Mouse (Mus musculus): ENCODE data around the gene Sars.

The Sars gene

DNA sequence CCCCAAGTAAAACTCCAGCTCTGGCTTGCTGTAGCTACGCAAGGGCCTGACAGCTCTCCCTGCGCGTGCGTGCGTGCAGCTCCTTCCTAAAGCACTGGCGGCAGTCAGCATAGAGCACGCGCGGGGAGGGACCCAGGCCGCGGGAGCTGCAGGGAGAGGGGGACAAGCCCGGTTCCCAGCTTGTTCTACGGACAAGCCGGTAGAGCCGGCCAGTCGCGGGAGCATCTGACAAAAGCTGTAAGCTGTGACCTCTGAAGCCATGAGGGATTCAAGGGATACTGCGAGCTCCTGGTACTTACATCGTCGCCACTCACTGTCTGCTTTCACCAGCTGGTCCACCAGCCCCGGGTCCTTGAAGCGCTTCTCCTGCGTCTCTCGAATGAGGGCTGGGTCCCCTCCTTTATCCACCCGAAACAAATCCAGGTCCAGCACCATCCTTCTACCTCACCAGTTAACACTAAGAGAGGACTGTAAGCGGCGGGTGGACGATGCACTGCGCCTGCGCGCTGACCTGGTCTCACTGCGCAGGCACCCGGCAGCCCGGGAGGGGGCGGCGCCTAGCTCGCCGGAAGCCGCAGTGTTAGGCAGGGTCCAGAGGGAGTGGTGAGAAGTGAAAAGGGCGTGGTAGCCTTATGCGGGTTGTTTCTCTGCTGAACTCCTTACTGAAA lies at the start of gene Sars:
Gene Sars, minus strand, starts transcription at position 512 of the 668 bp plus-strand sequence.
- peak; percentile 84 for DNase-seq (ENCODE audit: extremely low read depth, low read depth)

- no peak for DNase-seq (ENCODE audit: extremely low read depth, low read depth)
These were observed 45.0 kb upstream of the Sars start for GRCm38 (mm10) chr3:108489968-108490367.

DNA sequence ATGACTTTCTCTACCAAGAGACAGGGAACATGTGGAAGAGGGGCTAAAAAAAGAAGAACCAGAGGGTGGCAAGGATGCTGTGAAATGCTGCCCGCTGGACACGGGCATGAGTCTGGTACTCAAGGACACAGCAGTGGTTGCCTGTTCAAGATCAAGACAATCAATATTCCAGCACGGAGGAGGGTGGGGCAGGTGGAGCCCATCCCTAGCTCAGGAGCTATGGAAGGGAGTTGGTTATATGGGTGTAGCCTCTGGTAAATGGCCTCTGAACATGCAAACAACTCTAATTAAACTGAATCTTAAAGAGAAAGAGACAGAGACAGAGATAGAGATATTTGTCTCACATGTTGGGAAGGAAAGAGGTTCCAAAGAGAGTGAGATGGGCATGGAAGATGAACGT lies 39.7 kb upstream of the Sars start:
- no peak for DNase-seq (ENCODE audit: extremely low read depth, low read depth)

GRCm38 (mm10) chr3:108478800-108479199 lies 33.8 kb upstream of the Sars start:
- DNase-seq (ENCODE audit: extremely low read depth, low read depth) = no peak

DNA sequence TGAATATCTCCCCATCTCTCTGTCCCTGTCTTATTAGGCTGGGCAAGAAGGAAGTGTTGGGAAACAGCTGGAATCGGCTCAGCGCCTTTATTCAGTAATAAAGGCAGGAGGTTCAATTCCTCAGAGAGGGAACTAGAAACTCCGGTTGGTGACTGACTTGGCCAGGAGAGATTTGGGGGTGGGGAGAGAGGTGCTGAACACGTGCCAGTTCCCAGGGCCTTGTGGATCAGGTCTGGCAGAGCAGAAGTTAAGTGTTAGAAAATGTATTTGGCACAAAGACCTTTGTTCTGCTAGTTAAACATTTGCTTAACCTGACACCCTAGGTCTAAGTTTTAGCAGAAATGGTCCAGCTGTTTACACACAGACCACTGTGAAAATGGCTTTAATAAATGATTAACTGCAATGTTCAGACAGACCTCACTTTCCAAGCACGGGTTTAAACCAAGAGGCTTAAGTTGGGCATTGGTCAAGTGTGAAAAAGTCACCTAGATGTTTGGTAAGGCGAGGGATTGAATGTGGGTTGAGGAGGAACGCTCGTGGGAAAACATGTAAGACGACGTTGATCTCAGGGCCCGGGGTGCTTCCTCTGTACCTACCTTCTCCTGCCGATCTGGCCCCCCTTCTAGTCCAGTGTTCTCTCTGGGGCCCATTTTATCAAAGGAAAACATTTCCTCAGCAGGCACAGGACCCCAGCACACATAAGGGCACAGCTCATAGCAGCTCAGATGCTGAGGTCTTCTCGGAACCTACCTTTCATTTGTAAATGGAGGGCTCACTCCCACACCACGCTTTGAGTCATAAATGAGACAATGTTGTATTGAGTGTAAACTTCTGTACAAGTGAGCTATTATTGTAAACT lies 32.0 kb upstream of the Sars start:
- no peak for DNase-seq (ENCODE audit: extremely low read depth, low read depth)

GRCm38 (mm10) chr3:108475496-108475895 lies 30.5 kb upstream of the Sars start:
- DNase-seq (ENCODE audit: extremely low read depth, low read depth) = no peak

- no peak for DNase-seq (ENCODE audit: extremely low read depth, low read depth)
These were observed 30.0 kb upstream of the Sars start for GRCm38 (mm10) chr3:108474969-108475368.

GRCm38 (mm10) chr3:108467760-108468159 lies 22.8 kb upstream of the Sars start:
- DNase-seq (ENCODE audit: extremely low read depth, low read depth) = no peak

DNA sequence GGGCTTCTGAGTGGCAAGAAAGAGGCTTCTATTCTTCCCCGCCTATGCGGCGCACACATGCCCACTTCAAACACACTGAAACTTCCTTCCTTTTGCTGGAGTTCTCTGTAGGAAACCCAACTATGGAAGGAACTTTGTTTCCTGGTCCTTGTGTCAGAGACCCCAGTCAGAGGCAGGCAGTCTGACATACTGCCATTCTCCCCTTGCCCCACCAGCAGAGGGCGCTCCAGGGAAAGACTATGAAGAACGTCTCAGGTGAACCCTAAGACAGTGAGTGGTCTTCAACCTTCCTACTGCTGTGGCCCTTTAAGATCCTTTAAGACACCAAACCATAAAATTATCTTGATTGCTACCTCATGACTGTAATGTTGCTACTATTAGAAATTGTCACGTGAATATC lies 21.4 kb upstream of the Sars start:
- DNase-seq (ENCODE audit: extremely low read depth, low read depth) = no peak

DNA sequence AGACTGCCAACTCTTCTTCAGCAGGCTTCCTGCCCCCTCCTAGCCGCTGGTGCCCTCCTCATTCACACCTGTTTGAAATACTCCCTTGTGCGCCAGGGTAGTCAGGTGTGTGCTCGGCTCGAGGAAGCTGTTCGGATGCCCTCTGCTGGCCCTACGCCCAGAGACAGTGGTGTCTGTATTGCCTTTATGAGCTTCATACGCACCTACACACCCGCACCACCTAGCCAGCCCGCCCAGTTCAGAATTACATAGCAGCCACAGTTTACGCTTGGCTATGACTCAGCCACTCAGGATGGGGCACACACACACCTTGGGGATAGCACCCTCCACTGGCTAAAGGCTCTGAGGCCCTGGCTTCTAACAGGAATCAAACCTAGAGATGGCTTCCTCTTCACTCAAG lies 13.9 kb upstream of the Sars start:
- DNase-seq (ENCODE audit: extremely low read depth, low read depth) = no peak

DNA sequence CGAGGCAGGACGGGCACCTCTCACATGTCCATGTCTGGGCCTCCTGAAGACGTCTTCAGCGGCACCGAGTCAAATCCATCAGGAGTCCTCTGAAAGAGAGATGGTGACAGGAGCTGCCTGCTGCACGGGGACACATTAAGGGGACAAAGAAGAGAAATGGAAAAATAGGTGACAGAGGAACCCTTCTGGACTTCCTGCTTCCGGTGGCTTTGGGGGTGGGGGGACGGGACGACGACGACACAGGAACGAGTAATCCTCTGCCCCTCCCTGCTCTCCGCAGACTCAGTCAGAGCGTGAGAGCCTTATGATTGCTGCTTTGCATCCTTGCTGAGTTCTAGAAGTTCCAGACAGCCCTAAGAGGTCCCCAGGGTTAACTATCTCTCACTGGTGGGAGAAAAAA lies 13.4 kb upstream of the Sars start:
- no peak for DNase-seq (ENCODE audit: extremely low read depth, low read depth)

GRCm38 (mm10) chr3:108454172-108454571 lies 9.2 kb upstream of the Sars start:
- DNase-seq (ENCODE audit: extremely low read depth, low read depth) = no peak

GRCm38 (mm10) chr3:108451969-108452368 lies 7.0 kb upstream of the Sars start:
- no peak for DNase-seq (ENCODE audit: extremely low read depth, low read depth)

GRCm38 (mm10) chr3:108445366-108445705 lies 327 bp upstream of the Sars start:
- no peak for DNase-seq (ENCODE audit: extremely low read depth, low read depth)

GRCm38 (mm10) chr3:108444029-108444428 lies 980 bp downstream of the Sars start:
- peak; percentile 85 for DNase-seq (ENCODE audit: extremely low read depth, low read depth)

GRCm38 (mm10) chr3:108436380-108436714 lies 8.7 kb downstream of the Sars start:
- no peak for DNase-seq (ENCODE audit: extremely low read depth, low read depth)

DNA sequence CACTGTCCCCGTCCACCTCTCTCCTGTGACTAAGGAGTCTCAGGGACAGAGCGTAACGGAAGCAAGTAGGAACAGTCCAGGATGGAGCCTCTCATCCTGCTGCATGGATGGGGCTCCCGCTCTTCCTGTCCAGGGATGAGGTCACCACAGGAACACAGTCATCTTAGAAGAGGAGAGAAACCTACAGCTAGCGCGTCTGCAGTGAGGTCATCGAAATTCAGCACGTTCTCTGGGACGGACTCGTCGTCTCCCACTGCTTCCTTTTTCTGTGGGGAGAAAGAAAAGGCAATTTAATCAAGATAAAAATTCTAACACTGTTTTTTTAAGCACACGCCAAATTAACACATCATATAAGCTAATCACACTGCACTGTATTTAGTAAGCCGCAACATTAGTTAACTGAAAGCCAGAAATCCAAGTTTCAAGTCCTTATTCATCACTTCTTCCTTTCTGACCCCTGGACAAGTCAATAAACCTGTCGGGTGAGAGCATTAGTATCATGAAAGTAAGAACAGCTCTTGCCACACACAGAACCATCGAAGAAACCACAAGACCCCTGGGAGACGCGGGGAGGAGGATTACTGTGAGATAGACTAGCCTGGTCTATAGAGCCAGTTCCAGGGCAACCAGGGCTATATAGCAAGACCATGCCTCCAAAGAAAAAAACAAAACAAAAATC lies 9.2 kb downstream of the Sars start:
- no peak for DNase-seq (ENCODE audit: extremely low read depth, low read depth)

- no peak for DNase-seq (ENCODE audit: extremely low read depth, low read depth)
These were observed 11.0 kb downstream of the Sars start for GRCm38 (mm10) chr3:108433881-108434495.

DNA sequence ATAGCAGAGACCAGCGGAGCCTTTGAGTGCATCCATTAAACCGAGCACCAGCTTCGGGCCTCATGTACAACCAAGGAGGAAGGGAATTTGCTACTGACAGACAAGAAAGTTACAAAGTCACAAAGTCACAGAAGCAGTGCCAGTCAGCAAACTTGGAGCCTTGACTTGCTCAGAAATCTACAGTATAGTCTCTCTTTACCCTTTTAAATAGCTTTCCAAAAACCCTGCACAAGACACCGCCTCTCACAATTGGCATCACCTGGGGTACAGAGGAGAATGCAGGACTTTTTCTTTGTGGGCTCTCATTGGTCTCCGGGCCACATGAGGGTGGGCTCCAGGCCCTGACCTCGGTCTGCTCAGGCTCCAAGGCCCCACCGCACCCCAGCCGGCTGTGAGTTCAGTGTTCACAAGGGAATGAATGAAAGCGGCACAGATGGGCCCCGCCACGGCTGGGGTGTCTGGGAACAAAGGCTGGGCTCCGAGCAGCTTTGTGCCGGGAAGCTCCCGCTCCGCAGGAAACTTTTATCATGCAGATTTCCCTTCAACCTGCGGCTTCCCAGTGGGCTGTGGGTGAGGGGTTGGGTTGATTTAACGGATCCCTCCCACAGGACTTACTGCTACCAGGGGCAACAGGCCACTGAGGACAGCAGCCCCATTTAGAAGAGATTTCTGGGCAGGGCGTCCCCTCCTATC lies 11.7 kb downstream of the Sars start:
- no peak for DNase-seq (ENCODE audit: extremely low read depth, low read depth)

GRCm38 (mm10) chr3:108432542-108433187 lies 12.3 kb downstream of the Sars start:
- DNase-seq (ENCODE audit: extremely low read depth, low read depth) = no peak

DNA sequence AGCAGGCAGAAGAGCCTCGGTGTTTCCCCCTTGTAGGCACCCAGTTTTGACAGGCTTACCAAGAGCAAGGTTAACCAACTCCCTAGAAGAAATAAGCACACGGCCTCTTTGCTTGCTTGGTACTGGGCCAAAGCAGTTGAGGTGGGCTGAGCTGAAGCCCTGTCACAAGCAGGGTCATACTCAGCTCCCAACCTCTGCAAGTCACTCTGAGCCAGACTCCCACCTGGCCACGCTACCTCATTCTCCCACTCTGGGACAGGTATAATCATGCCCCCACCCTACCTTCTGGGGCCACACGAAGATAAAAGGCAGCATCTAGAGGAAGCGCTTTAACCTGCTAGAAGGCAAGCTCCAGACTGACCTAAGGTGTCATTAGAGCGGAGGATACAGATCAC lies 19.4 kb downstream of the Sars start:
- no peak for DNase-seq (ENCODE audit: extremely low read depth, low read depth)

Measured in MEL-GATA-1-ER (cell line).